Mouse (Mus musculus) granulocyte monocyte progenitor cell, adult 5-6 weeks (primary cell): ENCODE data around the gene Rplp1. TPM values are rescaled to one million over a fixed set of nuclear protein-coding genes. Genes with fewer than 3 reads are reported as not detected.

Experiments
- ATAC-seq: replicated peaks from 2 replicates; pipeline ENCODE4 v1.8.0; 2016; ENCODE audit warnings: mild to moderate bottlenecking, moderate TSS enrichment, inconsistent platforms; ENCODE audit not compliant: poor library complexity, severe bottlenecking
- total RNA-seq, 2 experiments: library from RNA; stranded (forward) in 1 of 2; stranded (reverse) in 1 of 2; fragments of 200-712, 200-1000 nt in 1 of 2; fragments of >200 nt in 1 of 2; fragmentation: Nextera tagmentation in 1 of 2; gene quantifications; 2 replicates each; pipeline ENCODE4 v1.2.3; 2014 to 2017

Gene Rplp1
- total RNA-seq, 2 experiments from 2014 or later, result 3,366 to 5,913 TPM

DNA sequence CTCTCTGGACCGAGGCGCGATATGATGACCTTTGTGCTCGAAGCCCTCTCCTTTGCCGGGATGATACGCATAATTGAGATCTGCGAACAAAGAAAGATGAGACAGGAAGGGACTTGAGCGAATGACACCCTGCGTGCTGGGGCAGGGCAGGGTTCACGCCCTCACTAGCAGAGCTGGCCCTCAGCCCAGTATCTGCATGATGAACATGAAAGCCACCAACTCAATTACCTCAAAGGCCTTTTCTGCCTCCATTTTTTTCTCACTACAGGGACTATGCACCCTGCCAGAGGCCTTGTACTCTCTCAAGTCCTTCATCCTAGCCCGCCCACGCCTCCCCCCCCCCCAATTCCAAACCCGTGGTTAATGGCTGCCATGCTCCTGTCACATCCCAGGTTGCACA, 29.4 kb downstream of the Rplp1 start:
- no peak for ATAC-seq

DNA sequence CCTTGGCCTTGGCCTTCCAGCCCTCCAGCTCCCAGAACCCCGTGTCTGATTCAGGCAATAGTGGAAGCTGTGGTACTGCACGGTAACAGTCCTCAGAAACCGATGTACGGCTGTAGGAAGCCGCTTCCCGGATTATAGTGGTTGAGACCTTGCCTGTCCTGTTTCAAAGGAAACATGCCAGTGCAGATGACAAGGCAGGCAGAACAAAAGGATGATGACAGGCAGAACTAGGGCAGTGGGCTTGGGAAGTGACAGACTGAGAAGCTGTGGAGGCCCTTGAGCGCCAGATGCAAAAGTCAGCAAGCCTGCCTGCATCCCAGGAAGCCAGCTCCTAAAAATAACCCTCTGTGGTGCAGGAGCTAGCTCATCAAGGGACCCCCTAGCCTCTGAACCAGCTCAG, 30.0 kb downstream of the Rplp1 start:
- no peak for ATAC-seq

DNA sequence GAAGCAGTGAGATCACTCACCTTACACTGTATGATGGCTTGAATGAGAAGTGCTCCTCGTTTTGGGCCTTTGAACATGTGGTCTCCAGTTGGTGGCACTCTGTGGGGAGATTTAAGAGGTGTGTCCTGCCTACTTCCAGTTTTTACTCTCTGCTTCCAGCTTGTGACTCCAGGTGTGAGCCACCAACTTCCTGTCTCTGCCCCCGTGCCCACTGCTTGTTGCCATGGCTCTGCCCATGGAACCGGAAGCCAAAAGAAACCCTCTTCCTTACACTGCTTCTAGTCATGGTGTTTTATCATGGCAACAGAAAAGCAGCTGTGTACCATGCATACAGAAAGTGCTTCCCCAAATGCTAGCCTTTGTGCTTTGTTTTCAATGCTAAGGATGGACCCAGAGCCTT, 32.2 kb downstream of the Rplp1 start:
- peak; percentile 58 for ATAC-seq

DNA sequence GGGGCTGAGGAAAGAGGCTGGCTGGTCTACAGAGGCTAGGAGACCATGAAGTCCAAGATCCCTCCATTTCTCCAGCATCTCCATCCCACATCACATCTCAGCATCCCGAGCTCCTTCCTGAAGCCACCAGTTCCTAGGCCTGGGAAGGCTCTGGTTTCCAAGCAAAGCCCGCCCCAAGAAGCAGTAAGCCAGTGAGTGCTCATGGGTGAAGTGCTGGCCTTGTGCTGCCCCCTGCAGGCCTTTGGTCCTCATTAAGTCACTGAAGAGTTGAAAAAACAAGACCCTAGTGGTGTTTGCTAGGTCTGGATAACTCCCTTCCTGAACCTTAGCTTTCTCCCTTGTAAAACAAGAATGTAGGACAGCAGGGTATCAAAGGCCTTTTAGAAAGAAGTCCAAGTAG, 35.5 kb downstream of the Rplp1 start:
- ATAC-seq, result peak; percentile 52; the same call in 1 of the 2 replicates

DNA sequence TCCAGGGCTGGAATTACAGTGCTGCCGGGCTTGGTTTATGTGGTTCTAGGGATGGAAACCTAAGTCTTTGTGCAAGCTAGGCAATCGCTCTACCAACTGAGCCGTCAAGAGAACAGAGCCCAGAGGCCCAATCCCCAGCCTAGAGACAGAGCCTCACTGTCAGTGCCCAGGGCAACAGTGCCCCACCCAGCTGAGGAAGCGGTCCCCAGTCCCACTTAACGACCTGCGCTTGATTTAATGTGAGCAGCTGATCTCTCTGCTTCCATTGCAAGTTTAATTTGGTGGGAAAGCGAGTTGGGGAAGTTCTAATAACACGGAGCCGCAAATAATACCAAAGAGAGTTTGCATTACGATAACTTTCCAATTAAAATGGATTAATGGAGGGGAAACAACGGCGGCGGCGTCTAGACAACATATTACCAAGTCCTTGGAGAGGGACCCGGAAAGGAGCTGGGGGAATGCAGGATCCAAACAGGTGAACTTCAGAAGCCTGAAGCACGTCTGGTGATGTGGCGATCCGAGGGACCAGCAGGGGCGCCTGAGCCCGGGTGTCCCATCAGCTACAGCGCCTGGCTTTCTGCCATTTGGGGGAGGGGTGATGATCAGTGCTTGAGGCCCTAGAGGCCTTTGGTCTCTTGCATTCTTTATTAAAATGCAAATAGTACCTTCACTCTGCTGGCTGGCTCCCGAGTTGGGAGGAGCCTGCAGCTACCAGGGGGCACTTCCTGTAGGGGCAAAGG, 36.8 kb downstream of the Rplp1 start:
- ATAC-seq, result no peak

DNA sequence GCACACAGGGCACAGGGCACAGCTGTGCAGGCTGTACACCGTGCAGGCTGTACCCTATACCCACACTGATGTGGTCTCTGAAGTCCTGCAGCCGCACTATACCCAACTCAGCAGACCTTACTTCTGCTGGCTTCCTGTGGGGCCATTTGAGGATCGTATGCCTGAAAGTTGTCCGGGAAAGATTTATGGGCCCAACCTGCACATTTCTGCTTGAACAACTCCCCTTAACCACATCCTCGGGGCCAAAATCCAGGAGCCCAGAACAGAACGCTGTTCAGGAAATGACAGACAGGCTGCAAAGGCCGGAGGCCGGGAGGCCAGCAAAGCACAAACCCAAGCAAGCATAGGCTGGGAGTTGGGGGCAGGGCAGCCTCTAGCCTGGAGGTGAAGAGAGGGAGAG, 41.0 kb downstream of the Rplp1 start:
- ATAC-seq, result no peak

DNA sequence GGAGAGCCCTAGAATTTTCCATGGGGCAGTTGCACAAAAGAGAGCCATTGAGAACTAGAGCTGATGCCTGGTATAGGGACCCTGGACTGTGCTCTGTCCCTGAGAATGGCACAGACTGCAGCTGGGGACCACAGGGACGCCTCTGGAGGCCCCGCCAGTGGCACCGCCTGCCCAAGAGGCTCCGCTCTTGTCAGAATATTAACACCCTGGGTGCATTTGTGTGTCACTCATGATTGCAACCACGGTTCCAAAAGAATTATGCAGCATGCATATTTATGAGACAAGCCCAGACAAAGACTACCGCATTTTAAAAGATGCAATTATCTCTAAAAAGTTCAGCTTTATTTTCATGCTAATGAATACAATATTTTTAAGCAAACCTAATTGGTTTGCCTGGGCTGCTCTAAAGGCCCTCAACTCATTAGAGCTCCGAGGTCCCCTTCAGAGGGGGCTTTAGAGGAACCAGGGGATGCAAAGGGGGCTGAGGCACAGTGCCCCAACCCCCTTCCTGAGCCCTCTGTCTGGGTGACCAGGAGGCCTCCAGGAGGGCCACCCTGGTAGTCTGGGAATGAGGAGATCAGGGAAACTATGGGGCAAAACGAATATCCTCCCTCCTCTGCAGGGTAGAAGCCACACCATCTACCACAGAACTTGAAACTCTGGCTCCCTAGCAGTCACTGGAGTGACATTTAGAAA, 41.9 kb downstream of the Rplp1 start:
- no peak for ATAC-seq

DNA sequence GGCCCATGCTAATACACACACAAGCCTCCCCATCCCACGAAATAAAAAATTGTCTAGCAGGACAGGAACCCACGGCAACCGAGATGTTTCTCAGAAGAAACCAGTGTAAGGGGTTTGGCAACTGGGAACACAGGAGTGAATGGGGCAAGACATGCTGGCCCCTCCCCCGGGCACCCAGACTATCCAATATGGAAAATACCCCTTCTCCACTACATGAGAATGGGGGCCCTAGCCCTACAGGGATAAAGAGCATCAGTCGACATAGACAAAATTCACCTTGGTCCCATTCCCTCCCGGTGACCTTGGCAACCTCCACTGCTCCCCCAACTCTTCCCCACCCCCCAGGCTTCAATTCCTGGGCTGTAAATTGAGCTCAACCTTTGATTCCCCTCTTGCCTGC, 42.5 kb downstream of the Rplp1 start:
- no peak for ATAC-seq

DNA sequence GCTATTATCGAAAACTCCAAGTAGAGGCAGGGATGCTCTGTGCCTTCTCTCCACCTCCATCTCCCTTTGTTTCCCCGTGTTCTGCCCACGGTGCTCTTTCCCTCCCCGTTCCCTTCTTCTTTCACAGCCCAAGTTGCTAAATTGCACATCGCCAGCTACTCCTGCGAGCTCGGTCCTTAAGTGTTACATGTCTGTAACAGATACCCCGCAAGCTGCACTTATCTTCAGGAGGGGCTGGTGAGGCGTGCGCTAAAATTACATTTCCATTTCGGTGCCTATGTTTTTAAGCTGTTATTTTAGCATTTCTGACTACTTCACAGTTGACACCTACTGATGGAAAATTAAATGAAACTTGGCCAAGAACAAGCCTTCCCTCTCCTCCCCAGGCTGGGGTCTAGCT, 46.7 kb downstream of the Rplp1 start:
- no peak for ATAC-seq

Other genes starting within 250 kb of the Rplp1 start
- 32.7 and 46.7 TPM in 2 replicates for gene Kif23, start 32.2 kb upstream of the Rplp1 start, total RNA-seq (2014; fragmentation: Nextera tagmentation)
- 146 and 173 TPM in 2 replicates for gene Kif23, start 32.2 kb upstream of the Rplp1 start, total RNA-seq (2017)
- gene Paqr5, start 112.3 kb upstream of the Rplp1 start, total RNA-seq (2014; fragmentation: Nextera tagmentation), result 0.60 TPM in 1 of 2 replicates, not detected in the other
- gene Paqr5, start 112.3 kb upstream of the Rplp1 start, total RNA-seq (2017), result 0.21 and 0.34 TPM in 2 replicates
- gene Glce, start 208.1 kb upstream of the Rplp1 start, total RNA-seq (2014; fragmentation: Nextera tagmentation), result 12.4 and 15.5 TPM in 2 replicates
- 21.4 and 22.5 TPM in 2 replicates for gene Glce, start 208.1 kb upstream of the Rplp1 start, total RNA-seq (2017)